Mouse (Mus musculus): ENCODE results near the gene Cdkn1a. TPM values are rescaled to one million over a fixed set of nuclear protein-coding genes. Genes with fewer than 3 reads are reported as not detected.

The Cdkn1a gene
- 28.8 and 29.6 TPM in 2 replicates for polyA plus RNA-seq (2012; rRNA removed)

GRCm38 (mm10) chr17:29090776-29091175 lies at the start of gene Cdkn1a:
Cdkn1a (plus strand) TSS chr17:29090976.

DNA sequence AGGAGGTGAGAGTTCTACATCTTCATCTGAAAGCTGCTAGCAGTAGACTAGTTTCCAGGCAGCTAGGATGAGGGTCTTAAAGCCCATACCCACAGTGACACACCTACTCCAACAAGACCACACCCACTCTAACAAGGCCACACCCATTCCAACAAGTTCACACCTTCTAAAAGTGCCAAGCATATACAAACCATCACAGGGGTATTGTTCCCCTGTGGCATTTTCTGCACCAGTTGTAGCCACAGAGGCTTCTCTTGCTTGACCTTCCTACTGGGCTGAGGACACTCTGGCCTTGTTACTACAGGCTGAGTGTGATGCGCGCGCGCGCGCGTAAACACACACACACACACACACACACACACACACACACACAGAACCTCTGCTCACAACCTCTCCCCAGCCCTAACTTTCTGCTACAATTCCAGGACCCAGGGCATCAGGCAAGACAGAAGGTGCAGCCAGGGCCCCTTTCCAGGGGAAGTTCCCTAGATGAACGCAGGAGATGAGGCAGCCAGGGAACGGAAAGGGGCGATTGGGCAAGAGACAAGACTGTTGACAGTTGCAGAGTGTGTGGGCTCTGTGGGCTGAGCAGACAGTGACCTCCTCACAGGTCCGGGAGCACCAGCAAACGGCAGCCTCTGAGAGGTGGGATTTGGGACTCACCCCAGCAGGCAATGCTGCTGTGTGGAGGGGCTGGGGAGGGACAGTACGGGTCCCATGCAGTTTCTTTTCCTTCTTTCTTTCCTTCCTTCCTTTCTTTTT lies 23.0 kb downstream of the Cdkn1a start, which contains the start of gene Rab44:
Gene Rab44, plus strand, starts transcription at position 555 of the 762 bp plus-strand sequence.

Other genes with a start within 250 kb of the Cdkn1a start
- gene Pnpla1, start 232.6 kb upstream of the Cdkn1a start, polyA plus RNA-seq (2012; rRNA removed) = 0.14 and 0.17 TPM in 2 replicates
- gene 4930539E08Rik, start 175.7 kb upstream of the Cdkn1a start, polyA plus RNA-seq (2012; rRNA removed) = 0.09 and 0.20 TPM in 2 replicates
- 0.28 and 0.36 TPM in 2 replicates for gene Pxt1, start 147.1 kb upstream of the Cdkn1a start, polyA plus RNA-seq (2012; rRNA removed)
- gene Kctd20, start 139.0 kb upstream of the Cdkn1a start, polyA plus RNA-seq (2012; rRNA removed) = 28.3 and 28.9 TPM in 2 replicates
- gene Stk38, start 83.0 kb upstream of the Cdkn1a start, polyA plus RNA-seq (2012; rRNA removed) = 31.9 and 34.3 TPM in 2 replicates
- gene Srsf3, start 58.3 kb upstream of the Cdkn1a start, polyA plus RNA-seq (2012; rRNA removed) = 86.2 and 95.4 TPM in 2 replicates
- gene Rab44, start 23.2 kb downstream of the Cdkn1a start, polyA plus RNA-seq (2012; rRNA removed) = 20.4 and 34.3 TPM in 2 replicates
- gene Cpne5, start 147.2 kb downstream of the Cdkn1a start, polyA plus RNA-seq (2012; rRNA removed) = 0.14 and 0.24 TPM in 2 replicates
- gene Ppil1, start 173.2 kb downstream of the Cdkn1a start, polyA plus RNA-seq (2012; rRNA removed) = 29.5 and 32.8 TPM in 2 replicates
- gene BC004004, start 177.8 kb downstream of the Cdkn1a start, polyA plus RNA-seq (2012; rRNA removed) = 101 and 129 TPM in 2 replicates
- 6.7 and 8.0 TPM in 2 replicates for gene Pi16, start 226.7 kb downstream of the Cdkn1a start, polyA plus RNA-seq (2012; rRNA removed)